Mouse (Mus musculus): Measurements from ENCODE around the gene Rnf168. TPM values are rescaled to one million over a fixed set of nuclear protein-coding genes. Genes with fewer than 3 reads are reported as not detected.
A peak's percentile ranks its signal among the peaks of the same experiment; 100 is the strongest.
"Not testable (repeated sequence)": the region's sequence is repeated elsewhere in the genome, so short reads cannot be mapped to it uniquely, and the experiment has no call there.

Rnf168 gene
- total RNA-seq (2014; rRNA removed): 42.5 and 55.3 TPM in 2 replicates
- 26.0 and 29.6 TPM in 2 replicates for polyA plus RNA-seq (2015; fragmentation: Nextera tagmentation; extraction: Ambion mirVana)

GRCm38 (mm10) chr16:32277308-32278256 lies at the start of gene Rnf168:
Rnf168 (plus strand) TSS chr16:32277459.
- peak within 1 kb of the TSS; percentile 96 for H3K27ac ChIP-seq
- H3K4me2 ChIP-seq (ENCODE audit: low read depth, low read length): peak within 1 kb of the TSS; percentile 72
- H3K4me1 ChIP-seq (ENCODE audit: insufficient read depth, low read length): peaks cover 7% of the 10 kb centered on the region; the same call in 1 of the 2 replicates
- no peaks in the 10 kb centered on the region for H3K9me3 ChIP-seq (ENCODE audit: low read length)
- H3K9ac ChIP-seq (replicated peaks; ENCODE audit: low read length): peak within 1 kb of the TSS; percentile 94
- H3K27me3 ChIP-seq (ENCODE audit: insufficient read depth, low read length): no peaks in the 10 kb centered on the region
- peak; percentile 95 for ATAC-seq
- no peak for TF ChIP-seq CTCF (IDR thresholded peaks at IDR 0.05; ENCODE audit: low read depth)
- H3K36me3 ChIP-seq (ENCODE audit: insufficient read depth, low read length): no peaks in the 10 kb centered on the region
- WGBS: under 1% methylated on average over 73 of the region's 75 CpGs
- DNase-seq (ENCODE audit: low spot score): peak; percentile 94
- peak within 1 kb of the TSS; percentile 90 for H3K4me3 ChIP-seq (ENCODE audit: low read length)

- H3K36me3 ChIP-seq (ENCODE audit: insufficient read depth, low read length): peaks cover 16% of the 10 kb centered on the region
- ATAC-seq; H3K27me3 ChIP-seq (ENCODE audit: insufficient read depth, low read length); DNase-seq (ENCODE audit: low spot score); H3K4me3 ChIP-seq (ENCODE audit: low read length); H3K27ac ChIP-seq; H3K4me1 ChIP-seq (ENCODE audit: insufficient read depth, low read length); H3K4me2 ChIP-seq (ENCODE audit: low read depth, low read length); H3K9me3 ChIP-seq (ENCODE audit: low read length); H3K9ac ChIP-seq (replicated peaks; ENCODE audit: low read length): not testable (repeated sequence)
- 71% methylated on average over 3 of the region's 3 CpGs for WGBS
These were observed 45.2 kb upstream of the Rnf168 start for GRCm38 (mm10) chr16:32232050-32232449.

GRCm38 (mm10) chr16:32237930-32238680 lies 39.2 kb upstream of the Rnf168 start:
- H3K9ac ChIP-seq (replicated peaks; ENCODE audit: low read length): no peak overlapping the region
- H3K4me2 ChIP-seq (ENCODE audit: low read depth, low read length): no peak overlapping the region
- no peaks in the 10 kb centered on the region for H3K4me1 ChIP-seq (ENCODE audit: insufficient read depth, low read length)
- no peaks in the 10 kb centered on the region for H3K9me3 ChIP-seq (ENCODE audit: low read length)
- ATAC-seq: no peak
- no peaks in the 10 kb centered on the region for H3K27me3 ChIP-seq (ENCODE audit: insufficient read depth, low read length)
- WGBS: 89% methylated on average over 19 of the region's 19 CpGs
- H3K36me3 ChIP-seq (ENCODE audit: insufficient read depth, low read length): peaks cover 17% of the 10 kb centered on the region; the same call in 1 of the 2 replicates
- H3K4me3 ChIP-seq (ENCODE audit: low read length): no peak overlapping the region
- H3K27ac ChIP-seq: no peak overlapping the region
- no peak for DNase-seq (ENCODE audit: low spot score)
- TF ChIP-seq CTCF (IDR thresholded peaks at IDR 0.05; ENCODE audit: low read depth): no peak

- Histone ChIP-seq H3K4me1 (ENCODE audit: insufficient read depth, low read length) (no peaks in the 10 kb centered on the region), H3K9me3 (ENCODE audit: low read length) (no peaks in the 10 kb centered on the region), H3K27me3 (ENCODE audit: insufficient read depth, low read length) (no peaks in the 10 kb centered on the region), H3K36me3 (ENCODE audit: insufficient read depth, low read length) (peaks cover 9% of the 10 kb centered on the region; the same call in 1 of the 2 replicates), H3K4me3 (ENCODE audit: low read length) (no peak overlapping the region), H3K4me2 (ENCODE audit: low read depth, low read length) (no peak overlapping the region), H3K9ac (replicated peaks; ENCODE audit: low read length) (no peak overlapping the region), H3K27ac (no peak overlapping the region)
- TF ChIP-seq CTCF (IDR thresholded peaks at IDR 0.05; ENCODE audit: low read depth): no peak
- DNase-seq (ENCODE audit: low spot score) (no peak), ATAC-seq (no peak)
- 85% methylated on average over 2 of the region's 2 CpGs for WGBS
These were observed 37.6 kb upstream of the Rnf168 start for GRCm38 (mm10) chr16:32239428-32240312.

GRCm38 (mm10) chr16:32243901-32244300 lies 33.4 kb upstream of the Rnf168 start:
- ATAC-seq (no peak), DNase-seq (ENCODE audit: low spot score) (no peak)
- H3K36me3 ChIP-seq (ENCODE audit: insufficient read depth, low read length): no peaks in the 10 kb centered on the region
- H3K9ac ChIP-seq (replicated peaks; ENCODE audit: low read length): no peak overlapping the region
- 78% methylated on average over 3 of the region's 3 CpGs for WGBS
- H3K9me3 ChIP-seq (ENCODE audit: low read length): no peaks in the 10 kb centered on the region
- TF ChIP-seq CTCF (IDR thresholded peaks at IDR 0.05; ENCODE audit: low read depth): no peak
- H3K27ac ChIP-seq: no peak overlapping the region
- H3K4me2 ChIP-seq (ENCODE audit: low read depth, low read length): no peak overlapping the region
- no peaks in the 10 kb centered on the region for H3K27me3 ChIP-seq (ENCODE audit: insufficient read depth, low read length)
- no peak overlapping the region for H3K4me3 ChIP-seq (ENCODE audit: low read length)
- H3K4me1 ChIP-seq (ENCODE audit: insufficient read depth, low read length): peaks cover 7% of the 10 kb centered on the region

- peak overlapping the region; percentile 91 for H3K27ac ChIP-seq
- H3K9me3 ChIP-seq (ENCODE audit: low read length): no peaks in the 10 kb centered on the region
- 5% methylated on average over 39 of the region's 41 CpGs for WGBS
- H3K27me3 ChIP-seq (ENCODE audit: insufficient read depth, low read length): no peaks in the 10 kb centered on the region
- DNase-seq (ENCODE audit: low spot score) (no peak), ATAC-seq (peak; percentile 31; the same call in 1 of the 2 replicates)
- H3K9ac ChIP-seq (replicated peaks; ENCODE audit: low read length): peak overlapping the region; percentile 91
- peak overlapping the region; percentile 62 for H3K4me2 ChIP-seq (ENCODE audit: low read depth, low read length)
- H3K36me3 ChIP-seq (ENCODE audit: insufficient read depth, low read length): no peaks in the 10 kb centered on the region
- TF ChIP-seq CTCF (IDR thresholded peaks at IDR 0.05; ENCODE audit: low read depth): no peak
- H3K4me3 ChIP-seq (ENCODE audit: low read length): peak overlapping the region; percentile 91
- H3K4me1 ChIP-seq (ENCODE audit: insufficient read depth, low read length): peaks cover 7% of the 10 kb centered on the region
These were observed 30.9 kb upstream of the Rnf168 start for GRCm38 (mm10) chr16:32246351-32246791.

Measured in hindbrain, postnatal 0 days (tissue).